Mouse (Mus musculus) heart, postnatal 0 days (tissue): ENCODE results near the gene Nsmce4a.

Experiments
- CTCF ChIP-seq: IDR thresholded peaks from 2 replicates; pipeline ENCODE4 v1.5.1; 2016; ENCODE audit warnings: antibody characterized with exemption, control low read depth, low read depth
- EP300 ChIP-seq: IDR thresholded peaks from 2 replicates; pipeline ENCODE4 v1.6.1; 2016; ENCODE audit warnings: antibody characterized with exemption, low read depth

DNA sequence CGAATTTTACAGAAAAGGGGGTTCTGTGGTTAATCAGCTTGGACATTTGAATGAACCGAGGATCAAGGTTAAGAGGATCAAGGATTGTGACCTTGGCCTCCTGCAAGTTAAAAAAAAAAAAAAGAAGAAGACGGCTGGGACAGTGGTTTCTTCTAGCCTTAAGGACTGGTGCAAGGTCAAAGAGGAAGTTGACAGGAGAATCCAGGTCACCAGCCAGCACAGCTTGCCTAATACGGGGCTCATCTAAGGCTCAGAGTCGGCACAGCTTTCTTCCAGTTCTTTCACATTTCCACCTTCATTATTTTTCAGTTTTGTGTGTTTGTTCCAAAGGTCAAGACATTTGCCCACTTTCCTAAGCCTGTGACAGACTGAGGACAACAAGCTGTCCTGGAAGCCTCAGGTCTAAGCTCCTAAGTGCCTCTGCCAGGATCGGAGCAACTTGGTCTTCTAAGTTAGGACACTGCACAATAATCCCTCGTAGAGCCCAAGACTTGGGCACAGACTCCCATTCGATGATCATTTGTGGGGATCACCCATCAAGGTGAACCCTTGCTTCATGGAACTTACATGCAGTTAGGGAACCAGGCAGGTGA is 18.0 kb upstream of the Nsmce4a start:
- TF ChIP-seq CTCF (no peak), EP300 (no peak)
